Mouse (Mus musculus): ENCODE measurements around the gene Gstp2.
A peak's percentile ranks its signal among the peaks of the same experiment; 100 is the strongest.
"Not testable (repeated sequence)": the region's sequence is repeated elsewhere in the genome, so short reads cannot be mapped to it uniquely, and the experiment has no call there.

The Gstp2 gene

GRCm38 (mm10) chr19:4070311-4070710 is 24.5 kb upstream of the Gstp2 start:
- no peak for DNase-seq (ENCODE audit: low spot score)

- no peak for DNase-seq (ENCODE audit: low spot score)
Measured at GRCm38 (mm10) chr19:4068717-4069410, 23.0 kb upstream of the Gstp2 start.

GRCm38 (mm10) chr19:4068242-4068641 is 22.4 kb upstream of the Gstp2 start:
- DNase-seq (ENCODE audit: low spot score), result not testable (repeated sequence)

GRCm38 (mm10) chr19:4066877-4067276 is 21.1 kb upstream of the Gstp2 start:
- DNase-seq (ENCODE audit: low spot score), result no peak

GRCm38 (mm10) chr19:4066280-4066679 is 20.5 kb upstream of the Gstp2 start:
- no peak for DNase-seq (ENCODE audit: low spot score)

- DNase-seq (ENCODE audit: low spot score), result not testable (repeated sequence)
Measured at GRCm38 (mm10) chr19:4064501-4064900, 18.7 kb upstream of the Gstp2 start.

GRCm38 (mm10) chr19:4063357-4063756 is 17.5 kb upstream of the Gstp2 start:
- DNase-seq (ENCODE audit: low spot score), result not testable (repeated sequence)

- no peak for DNase-seq (ENCODE audit: low spot score)
Measured at GRCm38 (mm10) chr19:4060899-4061465, 15.2 kb upstream of the Gstp2 start.

GRCm38 (mm10) chr19:4060044-4060898 is 14.4 kb upstream of the Gstp2 start:
- not testable (repeated sequence) for DNase-seq (ENCODE audit: low spot score)

GRCm38 (mm10) chr19:4059069-4059740 is 13.4 kb upstream of the Gstp2 start, which contains the start of gene Gstp3:
Gene Gstp3, minus strand, starts transcription at chr19:4059569.
- DNase-seq (ENCODE audit: low spot score), result peak; percentile 57

GRCm38 (mm10) chr19:4058581-4058980 is 12.8 kb upstream of the Gstp2 start:
- no peak for DNase-seq (ENCODE audit: low spot score)

GRCm38 (mm10) chr19:4057962-4058361 is 12.1 kb upstream of the Gstp2 start:
- no peak for DNase-seq (ENCODE audit: low spot score)

- no peak for DNase-seq (ENCODE audit: low spot score)
Measured at GRCm38 (mm10) chr19:4057389-4057788, 11.6 kb upstream of the Gstp2 start.

GRCm38 (mm10) chr19:4056727-4057126 is 10.9 kb upstream of the Gstp2 start:
- DNase-seq (ENCODE audit: low spot score), result no peak

GRCm38 (mm10) chr19:4055947-4056693 is 10.3 kb upstream of the Gstp2 start:
- no peak for DNase-seq (ENCODE audit: low spot score)

GRCm38 (mm10) chr19:4055216-4055946 is 9.6 kb upstream of the Gstp2 start:
- no peak for DNase-seq (ENCODE audit: low spot score)

- DNase-seq (ENCODE audit: low spot score), result no peak
Measured at GRCm38 (mm10) chr19:4054613-4055012, 8.8 kb upstream of the Gstp2 start.

GRCm38 (mm10) chr19:4052516-4053030 is 6.8 kb upstream of the Gstp2 start:
- DNase-seq (ENCODE audit: low spot score), result no peak

GRCm38 (mm10) chr19:4051741-4052515 is 6.1 kb upstream of the Gstp2 start:
- DNase-seq (ENCODE audit: low spot score), result peak; percentile 58

- DNase-seq (ENCODE audit: low spot score), result no peak
Measured at GRCm38 (mm10) chr19:4051016-4051415, 5.2 kb upstream of the Gstp2 start.

Data from spleen, adult 12 weeks (tissue).